Mouse (Mus musculus) stomach, embryonic 16.5 days (tissue): Measurements from ENCODE around the gene Cyb5rl. TPM values are rescaled to one million over a fixed set of nuclear protein-coding genes. Genes with fewer than 3 reads are reported as not detected.
A peak's percentile ranks its signal among the peaks of the same experiment; 100 is the strongest.
"Not testable (repeated sequence)": the region's sequence is repeated elsewhere in the genome, so short reads cannot be mapped to it uniquely, and the experiment has no call there.

ENCODE experiments used
- ATAC-seq: fragments of 200-750 bp; cut with Nextera tagmentation; 2 replicates; pipeline ENCODE4 v1.8.0; 2017; ENCODE audit warnings: moderate number of reproducible peaks, moderate TSS enrichment; ENCODE audit not compliant: insufficient read depth, low FRiP score
- H3K27ac ChIP-seq: fragments of 300-500 bp; sonication (generic); 2 replicates; pipeline ENCODE4 v1.5.1; 2014; ENCODE audit warnings: low read length
- H3K27me3 ChIP-seq: fragments of 300-500 bp; sonication (generic); 2 replicates; pipeline ENCODE4 v1.6.1; 2014; ENCODE audit warnings: low read length, control low read depth, mixed read lengths; ENCODE audit not compliant: control insufficient read depth, insufficient read depth
- H3K36me3 ChIP-seq: fragments of 300-500 bp; sonication (generic); 2 replicates; pipeline ENCODE4 v1.6.1; 2014; ENCODE audit warnings: low read length; ENCODE audit not compliant: control insufficient read depth, insufficient read depth
- H3K4me1 ChIP-seq: fragments of 300-500 bp; sonication (generic); 2 replicates; pipeline ENCODE4 v1.6.1; 2014; ENCODE audit warnings: low read length, control low read depth, mixed read lengths; ENCODE audit not compliant: control insufficient read depth, insufficient read depth
- H3K4me2 ChIP-seq: fragments of 300-500 bp; sonication (generic); 2 replicates; pipeline ENCODE4 v1.6.1; 2014; ENCODE audit warnings: low read depth, low read length, mixed read lengths
- H3K4me3 ChIP-seq: fragments of 300-500 bp; sonication (generic); replicated peaks from 2 replicates; pipeline ENCODE4 v1.5.1; 2014; ENCODE audit warnings: mild to moderate bottlenecking, low read length
- H3K9ac ChIP-seq: fragments of 300-500 bp; sonication (generic); 2 replicates; pipeline ENCODE4 v1.6.1; 2014; ENCODE audit warnings: low read length
- H3K9me3 ChIP-seq: fragments of 300-500 bp; sonication (generic); replicated peaks from 2 replicates; pipeline ENCODE4 v1.6.1; 2016; ENCODE audit warnings: low read length, control low read depth; ENCODE audit not compliant: control insufficient read depth
- WGBS: fragments of 180-500 bp; shearing (Covaris S2); extraction: QIAGEN DNeasy Blood & Tissue Kit; methylation state at CpG from one replicate; pipeline ENCODE4 v1.1.7; 2014; 5-methylcytosine and 5-hydroxymethylcytosine counted together
- polyA plus RNA-seq: library from polyadenylated mRNA; unstranded; fragments of >200 nt; fragmentation: Nextera tagmentation; extraction: Ambion mirVana; gene quantifications from 2 replicates; pipeline ENCODE4 v1.2.1, GENCODE M21; 2015

Cyb5rl gene
- polyA plus RNA-seq, 1 experiment from 2014 or later = 7.5 TPM

- Histone ChIP-seq H3K9me3 (no peaks in the 10 kb centered on the region), H3K36me3 (no peaks in the 10 kb centered on the region), H3K27ac (no peak overlapping the region), H3K27me3 (no peaks in the 10 kb centered on the region), H3K4me2 (no peak overlapping the region), H3K9ac (no peak overlapping the region), H3K4me3 (no peak overlapping the region), H3K4me1 (no peaks in the 10 kb centered on the region)
- no peak for ATAC-seq
- WGBS = 52% methylated on average over 6 of the region's 6 CpGs
These were observed 29.3 kb downstream of the Cyb5rl start for GRCm38 (mm10) chr4:107096043-107096442.

- no peak within 1 kb of the TSS for H3K27ac ChIP-seq
- no peak within 1 kb of the TSS for H3K4me3 ChIP-seq
- H3K27me3 ChIP-seq = no peaks in the 10 kb centered on the region
- H3K4me1 ChIP-seq = no peaks in the 10 kb centered on the region
- WGBS = 69% methylated on average over 16 of the region's 16 CpGs
- no peaks in the 10 kb centered on the region for H3K9me3 ChIP-seq
- H3K36me3 ChIP-seq = no peaks in the 10 kb centered on the region
- H3K4me2 ChIP-seq = no peak within 1 kb of the TSS
- 0 out of 2 replicates have a peak within 1 kb of the TSS, but pooled peaks have one; percentile 19 for H3K9ac ChIP-seq
- ATAC-seq = no peak
These were observed 30.1 kb downstream of the Cyb5rl start, which contains the start of gene Cdcp2 for GRCm38 (mm10) chr4:107096841-107097373. Gene Cdcp2 (plus strand): TSS chr4:107096891.

GRCm38 (mm10) chr4:107097871-107098270 lies 31.1 kb downstream of the Cyb5rl start:
- ATAC-seq = no peak
- H3K4me3 ChIP-seq = no peak overlapping the region
- H3K9ac ChIP-seq = peak overlapping the region; percentile 19; the same call in 1 of the 2 replicates
- H3K9me3 ChIP-seq = no peaks in the 10 kb centered on the region
- H3K4me2 ChIP-seq = no peak overlapping the region
- no peak overlapping the region for H3K27ac ChIP-seq
- 41% methylated on average over 15 of the region's 15 CpGs for WGBS
- H3K4me1 ChIP-seq = no peaks in the 10 kb centered on the region
- H3K27me3 ChIP-seq = no peaks in the 10 kb centered on the region
- H3K36me3 ChIP-seq = no peaks in the 10 kb centered on the region

GRCm38 (mm10) chr4:107098375-107098774 lies 31.6 kb downstream of the Cyb5rl start:
- no peaks in the 10 kb centered on the region for H3K36me3 ChIP-seq
- no peak overlapping the region for H3K4me3 ChIP-seq
- H3K27me3 ChIP-seq = no peaks in the 10 kb centered on the region
- H3K4me1 ChIP-seq = no peaks in the 10 kb centered on the region
- no peaks in the 10 kb centered on the region for H3K9me3 ChIP-seq
- H3K4me2 ChIP-seq = no peak overlapping the region
- WGBS = 74% methylated on average over 10 of the region's 10 CpGs
- H3K9ac ChIP-seq = no peak overlapping the region
- no peak overlapping the region for H3K27ac ChIP-seq
- no peak for ATAC-seq

GRCm38 (mm10) chr4:107098791-107099525 lies 32.2 kb downstream of the Cyb5rl start:
- H3K36me3 ChIP-seq = no peaks in the 10 kb centered on the region
- no peaks in the 10 kb centered on the region for H3K4me1 ChIP-seq
- no peak overlapping the region for H3K4me2 ChIP-seq
- no peak for ATAC-seq
- H3K27ac ChIP-seq = no peak overlapping the region
- no peak overlapping the region for H3K9ac ChIP-seq
- H3K27me3 ChIP-seq = no peaks in the 10 kb centered on the region
- no peaks in the 10 kb centered on the region for H3K9me3 ChIP-seq
- H3K4me3 ChIP-seq = no peak overlapping the region
- WGBS = 78% methylated on average over 17 of the region's 17 CpGs

- no peaks in the 10 kb centered on the region for H3K9me3 ChIP-seq
- H3K27me3 ChIP-seq = no peaks in the 10 kb centered on the region
- H3K4me1 ChIP-seq = no peaks in the 10 kb centered on the region
- no peak overlapping the region for H3K4me2 ChIP-seq
- WGBS = 63% methylated on average over 8 of the region's 8 CpGs
- no peak overlapping the region for H3K9ac ChIP-seq
- no peak overlapping the region for H3K27ac ChIP-seq
- H3K4me3 ChIP-seq = no peak overlapping the region
- no peaks in the 10 kb centered on the region for H3K36me3 ChIP-seq
- ATAC-seq = no peak
These were observed 35.4 kb downstream of the Cyb5rl start for GRCm38 (mm10) chr4:107102220-107102619.

GRCm38 (mm10) chr4:107106777-107107176 lies 40.0 kb downstream of the Cyb5rl start:
- no peaks in the 10 kb centered on the region for H3K9me3 ChIP-seq
- no peak overlapping the region for H3K9ac ChIP-seq
- no peak overlapping the region for H3K4me3 ChIP-seq
- peaks cover 6% of the 10 kb centered on the region; the same call in 1 of the 2 replicates for H3K4me1 ChIP-seq
- H3K27ac ChIP-seq = no peak overlapping the region
- ATAC-seq = no peak
- H3K36me3 ChIP-seq = no peaks in the 10 kb centered on the region
- WGBS = 80% methylated on average over 16 of the region's 16 CpGs
- H3K4me2 ChIP-seq = no peak overlapping the region
- H3K27me3 ChIP-seq = no peaks in the 10 kb centered on the region

GRCm38 (mm10) chr4:107108291-107108731 lies 41.5 kb downstream of the Cyb5rl start:
- Histone ChIP-seq H3K4me3 (no peak overlapping the region), H3K27ac (no peak overlapping the region), H3K4me2 (0 out of 2 replicates have a peak overlapping the region, but pooled peaks have one; percentile 19), H3K27me3 (no peaks in the 10 kb centered on the region), H3K9ac (peak overlapping the region; percentile 58; the same call in 1 of the 2 replicates), H3K4me1 (peaks cover 6% of the 10 kb centered on the region; the same call in 1 of the 2 replicates), H3K9me3 (no peaks in the 10 kb centered on the region), H3K36me3 (no peaks in the 10 kb centered on the region)
- WGBS = 25% methylated on average over 13 of the region's 13 CpGs
- ATAC-seq = no peak

GRCm38 (mm10) chr4:107109181-107109580 lies 42.4 kb downstream of the Cyb5rl start:
- H3K36me3 ChIP-seq, ATAC-seq, H3K9me3 ChIP-seq, H3K4me3 ChIP-seq, H3K9ac ChIP-seq, H3K4me2 ChIP-seq, H3K4me1 ChIP-seq, H3K27me3 ChIP-seq, H3K27ac ChIP-seq: not testable (repeated sequence)
- 85% methylated on average over 6 of the region's 6 CpGs for WGBS
